Mouse (Mus musculus) layer of hippocampus, adult 2 months (tissue): ENCODE data around the gene L3mbtl2. TPM values are rescaled to one million over a fixed set of nuclear protein-coding genes. Genes with fewer than 3 reads are reported as not detected.

Experiments used
- DNase-seq, 2 experiments: peaks; one replicate each; pipeline ENCODE4 v3.0.0; 2022; ENCODE audit warnings: low spot score in 2 of 2
- H3K27ac ChIP-seq: fragments of 200-600 bp; 2 replicates; pipeline ENCODE4 v1.8.1; 2022
- H3K4me3 ChIP-seq: fragments of 200-600 bp; 2 replicates; pipeline ENCODE4 v1.8.1; 2022; ENCODE audit warnings: mild to moderate bottlenecking
- CTCF ChIP-seq: fragments of 200-600 bp; conservative IDR thresholded peaks from 2 replicates; pipeline ENCODE4 v1.8.1; 2022; ENCODE audit warnings: antibody characterized with exemption, mild to moderate bottlenecking, moderate library complexity
- total RNA-seq, 2 experiments: library from RNA; stranded (reverse); gene quantifications; 2 replicates each; pipeline ENCODE4 v1.2.3; 2021

The L3mbtl2 gene
- total RNA-seq, 2 experiments from 2014 or later = 40.8 to 43.5 TPM

DNA sequence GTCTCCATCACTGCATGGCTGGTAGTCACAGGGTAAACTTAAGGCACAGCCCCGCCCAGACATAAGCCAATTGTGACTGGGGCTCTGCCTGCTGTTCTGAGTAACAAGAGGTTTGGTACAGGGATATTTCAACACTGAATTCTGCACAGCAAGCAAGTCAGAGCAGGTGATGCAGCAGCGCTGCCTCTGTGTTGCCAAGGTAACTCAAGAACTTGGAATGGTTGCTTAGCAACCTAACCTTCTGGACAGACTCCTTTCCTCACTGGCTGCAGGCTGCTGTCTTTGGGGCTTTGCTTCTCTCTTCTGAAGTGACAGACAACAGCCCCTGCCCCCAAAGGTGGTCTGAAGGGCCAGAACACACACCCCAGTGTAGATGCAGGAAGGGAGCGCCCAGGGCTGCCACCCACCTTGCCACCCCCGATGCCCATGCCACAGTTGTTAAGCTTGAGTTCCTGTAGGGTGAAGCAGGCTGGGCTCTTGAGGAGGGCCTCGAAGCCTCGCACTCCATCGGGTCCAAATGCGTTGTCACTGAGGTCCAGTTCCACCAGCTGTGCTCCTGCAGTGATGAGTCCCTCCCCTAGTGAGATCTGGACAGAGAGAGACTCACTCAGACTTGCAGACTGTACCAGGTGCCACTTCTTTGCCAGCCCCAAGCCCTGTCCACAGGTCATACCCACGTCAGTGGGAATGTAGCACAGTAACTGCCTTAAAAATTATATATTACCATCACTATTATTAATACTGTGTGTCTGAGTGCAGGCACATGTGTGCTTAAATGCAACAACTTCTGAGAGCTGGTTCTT, 54.8 kb downstream of the L3mbtl2 start:
- DNase-seq = peak in 1 of 2 experiments; percentile 51
- no peak for TF ChIP-seq CTCF
- Histone ChIP-seq H3K27ac (peak overlapping the region; percentile 70), H3K4me3 (no peak overlapping the region)

DNA sequence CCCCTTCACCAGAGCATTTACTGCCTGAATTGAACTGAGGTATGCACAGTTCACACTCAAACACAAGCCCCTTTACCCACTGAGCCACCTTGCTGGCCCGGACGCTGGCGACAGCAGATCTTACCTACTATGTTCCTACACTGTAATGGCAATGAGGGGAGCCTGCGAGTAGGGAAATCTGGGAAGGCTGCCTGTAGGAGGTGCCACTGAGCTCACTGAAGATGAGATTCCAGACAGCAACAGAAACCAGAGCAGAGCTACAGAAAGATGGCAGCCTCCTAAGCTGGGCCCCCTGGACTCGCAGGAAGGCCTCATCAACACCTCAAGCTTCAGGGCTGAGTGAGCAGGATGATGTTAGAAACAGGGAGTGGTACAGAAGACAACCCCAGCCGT, 55.4 kb downstream of the L3mbtl2 start:
- TF ChIP-seq CTCF = peak; percentile 42
- Histone ChIP-seq H3K27ac (peak overlapping the region; percentile 70), H3K4me3 (no peak overlapping the region)
- no peak for DNase-seq

DNA sequence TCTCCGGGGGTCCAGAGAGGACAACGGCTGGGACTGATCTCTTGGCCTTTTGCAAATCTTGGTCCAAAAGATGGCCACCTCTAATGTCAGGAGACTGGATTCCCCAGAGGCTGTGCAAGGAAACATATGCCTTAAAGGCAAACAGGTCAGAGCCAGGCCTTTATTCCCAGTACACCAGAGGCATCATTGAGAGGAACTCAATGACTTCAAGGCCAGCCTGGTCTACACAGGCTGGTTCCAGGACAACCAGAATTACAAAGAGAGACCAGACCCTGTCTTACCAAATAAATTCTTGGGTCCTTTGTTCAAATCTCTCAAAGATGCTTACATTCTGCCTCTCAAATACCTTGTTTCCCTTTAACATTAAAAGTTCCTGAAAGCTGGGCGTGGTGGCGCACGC, 58.7 kb downstream of the L3mbtl2 start:
- no peak overlapping the region for H3K27ac ChIP-seq
- DNase-seq = no peak
- H3K4me3 ChIP-seq = no peak overlapping the region
- TF ChIP-seq CTCF = no peak

DNA sequence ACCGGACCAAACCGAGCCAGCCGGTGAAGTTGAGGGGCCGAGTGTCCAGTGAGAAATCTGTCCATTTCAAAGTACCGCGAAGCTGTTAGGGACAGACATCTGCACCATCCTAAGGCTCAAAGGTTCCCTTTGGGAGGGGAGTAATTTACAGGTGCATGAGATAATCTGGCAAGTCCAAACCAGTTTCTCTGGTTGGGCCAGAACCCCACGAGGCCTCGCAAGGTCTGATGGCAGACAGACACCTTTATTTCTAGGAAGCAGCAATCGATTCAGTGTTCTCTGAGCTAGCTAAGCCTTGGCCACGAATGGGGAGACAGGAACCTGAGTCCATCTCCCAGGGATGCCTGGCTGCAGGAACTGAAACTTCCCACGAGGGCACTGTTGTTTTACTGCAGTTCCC, 60.0 kb downstream of the L3mbtl2 start:
- H3K27ac ChIP-seq = no peak overlapping the region
- no peak overlapping the region for H3K4me3 ChIP-seq
- DNase-seq = no peak
- TF ChIP-seq CTCF = no peak

DNA sequence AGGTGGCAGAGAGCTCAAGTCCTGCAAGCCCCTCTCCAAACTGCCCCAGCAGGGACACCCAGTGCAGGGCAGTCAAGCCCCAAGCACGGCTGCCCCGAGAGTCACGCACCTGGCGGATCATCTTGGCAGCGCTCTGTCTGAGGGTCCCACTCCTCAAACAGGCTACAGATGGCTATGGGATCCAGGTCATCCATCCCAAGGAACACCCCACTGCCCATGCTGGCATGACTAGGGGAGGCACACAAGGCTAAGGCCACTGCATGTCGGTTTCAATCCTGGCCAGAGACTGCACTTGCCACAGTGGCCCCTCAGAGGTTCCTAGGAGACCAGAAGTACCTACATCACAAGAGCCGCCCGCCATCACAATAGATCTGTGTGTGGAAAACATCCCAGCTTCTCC, 62.3 kb downstream of the L3mbtl2 start:
- no peak overlapping the region for H3K4me3 ChIP-seq
- TF ChIP-seq CTCF = no peak
- H3K27ac ChIP-seq = no peak overlapping the region
- DNase-seq = no peak

DNA sequence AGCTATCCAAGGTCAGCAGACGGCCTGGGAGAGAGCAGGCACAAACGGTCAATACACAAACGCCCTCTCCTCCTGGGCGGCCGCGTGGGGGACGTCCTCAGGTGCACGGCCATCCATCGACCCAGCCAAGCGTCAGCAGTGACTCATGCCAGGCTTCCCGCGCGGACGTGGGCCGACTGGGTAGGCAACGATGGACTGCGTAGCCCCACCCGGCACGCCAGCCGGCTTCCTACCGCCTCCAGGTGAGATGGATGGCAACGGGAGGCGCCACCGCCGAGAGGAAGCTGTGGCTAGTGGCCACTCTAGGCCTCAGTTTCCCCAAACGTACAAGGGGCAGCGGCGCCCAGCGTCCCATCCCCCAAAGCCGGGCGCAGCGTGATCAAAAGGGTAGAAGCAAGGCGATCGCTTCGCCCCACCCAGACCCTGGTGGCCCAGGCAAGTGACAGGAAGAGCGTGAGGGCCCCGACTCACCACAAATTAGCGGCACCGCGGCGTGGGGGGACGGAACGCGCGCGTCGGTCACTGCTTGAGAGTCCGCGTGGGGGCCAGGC, 65.6 kb downstream of the L3mbtl2 start:
- no peak for TF ChIP-seq CTCF
- peak; percentile 37 to 43 for DNase-seq
- H3K27ac ChIP-seq = peak overlapping the region; percentile 81
- H3K4me3 ChIP-seq = peak overlapping the region; percentile 85

DNA sequence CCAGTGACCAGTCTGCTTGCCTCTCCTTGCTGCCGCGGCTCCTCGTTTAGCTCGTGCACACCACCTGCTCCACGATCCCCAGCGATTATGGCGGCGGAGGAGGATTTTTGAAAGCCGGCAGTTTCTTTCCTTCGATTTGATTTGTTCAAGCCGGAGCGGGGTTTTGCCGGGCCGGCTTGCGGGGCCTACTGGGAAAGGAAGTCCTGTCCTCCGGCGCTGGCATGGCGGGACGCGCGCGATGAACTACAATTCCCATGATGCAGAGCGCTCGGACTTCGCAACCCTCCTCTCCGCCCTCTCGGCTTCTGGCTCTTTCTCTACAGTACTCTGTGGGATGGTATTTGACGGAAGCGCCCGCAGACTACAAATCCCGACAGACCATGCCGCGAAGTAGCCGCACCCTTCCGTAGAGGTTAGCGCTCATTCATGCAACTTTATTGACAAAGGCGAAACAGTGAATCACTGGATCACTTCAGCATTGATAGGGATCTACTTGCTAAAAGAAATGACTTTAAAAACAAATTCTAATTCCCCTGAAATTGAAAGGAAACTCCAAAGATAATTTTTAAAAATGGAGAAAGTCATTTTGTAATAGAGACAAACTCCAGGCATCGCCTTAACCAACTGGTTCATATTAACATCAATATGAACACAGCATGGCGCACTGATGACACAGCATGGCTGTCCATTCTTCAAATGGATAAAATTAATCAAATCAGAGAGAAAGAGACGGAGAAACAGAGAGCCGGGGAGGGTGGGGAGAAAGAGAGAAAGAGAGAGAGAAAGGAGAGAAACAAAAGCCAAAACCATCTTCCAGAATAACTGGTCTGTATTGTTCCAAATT, 66.3 kb downstream of the L3mbtl2 start:
- TF ChIP-seq CTCF = no peak
- peak overlapping the region; percentile 81 for H3K27ac ChIP-seq
- peak; percentile 98 to 100 for DNase-seq
- H3K4me3 ChIP-seq = peak overlapping the region; percentile 85

DNA sequence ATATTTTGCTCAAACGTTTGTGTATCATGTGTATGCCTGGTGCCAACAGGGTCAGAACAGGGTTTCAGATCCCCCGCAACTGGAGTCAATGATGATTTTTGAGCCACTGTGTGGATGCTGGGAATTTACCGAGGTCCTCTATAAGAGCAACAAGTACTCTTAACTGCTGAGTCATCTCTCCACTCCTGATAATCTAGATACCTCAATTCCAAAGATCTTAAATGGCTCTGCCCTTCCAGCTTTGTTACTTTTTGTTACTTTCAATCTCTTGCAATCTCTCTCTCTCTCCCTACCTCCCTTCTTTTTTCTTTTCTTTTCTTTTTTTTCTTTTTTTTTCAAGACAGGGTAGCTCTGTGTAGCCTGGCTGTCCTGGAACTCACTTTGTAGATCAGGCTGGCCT, 71.4 kb downstream of the L3mbtl2 start:
- DNase-seq = no peak
- no peak overlapping the region for H3K27ac ChIP-seq
- no peak overlapping the region for H3K4me3 ChIP-seq
- TF ChIP-seq CTCF = no peak

Other genes with a start within 250 kb of the L3mbtl2 start
- gene Rbx1, start 197.6 kb upstream of the L3mbtl2 start, total RNA-seq = 100 to 1,000 TPM; 124 to 137 TPM
- 10 to 100 TPM; 67.8 to 68.4 TPM for gene Ep300, start 78.5 kb upstream of the L3mbtl2 start, total RNA-seq
- gene Chadl, start 33.4 kb downstream of the L3mbtl2 start, total RNA-seq = 10 to 100 TPM; 11.7 to 12.3 TPM
- gene Zc3h7b, start 81.2 kb downstream of the L3mbtl2 start, total RNA-seq = 100 to 1,000 TPM; 140 to 145 TPM
- 100 to 1,000 TPM; 149 to 162 TPM for gene Rangap1, start 81.6 kb downstream of the L3mbtl2 start, total RNA-seq
- 100 to 1,000 TPM; 273 to 304 TPM for gene Tef, start 138.5 kb downstream of the L3mbtl2 start, total RNA-seq
- 10 to 100 TPM; 28.6 to 38.4 TPM for gene Tob2, start 194.9 kb downstream of the L3mbtl2 start, total RNA-seq
- 10 to 100 TPM; 33.0 to 36.8 TPM for gene Phf5a, start 208.0 kb downstream of the L3mbtl2 start, total RNA-seq
- gene Aco2, start 208.4 kb downstream of the L3mbtl2 start, total RNA-seq = 100 to 1,000 TPM; 442 to 446 TPM